Mouse (Mus musculus): ENCODE measurements around the gene Tectb.
A peak's percentile ranks its signal among the peaks of the same experiment; 100 is the strongest.
"Not testable (repeated sequence)": the region's sequence is repeated elsewhere in the genome, so short reads cannot be mapped to it uniquely, and the experiment has no call there.

The Tectb gene

GRCm38 (mm10) chr19:55166741-55167140, 13.8 kb upstream of the Tectb start:
- DNase-seq: no peak

GRCm38 (mm10) chr19:55167741-55168140, 12.8 kb upstream of the Tectb start:
- DNase-seq: no peak

GRCm38 (mm10) chr19:55168360-55168759, 12.2 kb upstream of the Tectb start:
- DNase-seq: no peak

- DNase-seq: not testable (repeated sequence)
These were observed 11.2 kb upstream of the Tectb start for GRCm38 (mm10) chr19:55169236-55169729.

GRCm38 (mm10) chr19:55170399-55170798, 10.1 kb upstream of the Tectb start:
- no peak for DNase-seq

GRCm38 (mm10) chr19:55171585-55171984, 8.9 kb upstream of the Tectb start:
- DNase-seq: no peak

GRCm38 (mm10) chr19:55177143-55177542, 3.4 kb upstream of the Tectb start:
- DNase-seq: peak; percentile 7

- DNase-seq: no peak
These were observed 3.9 kb downstream of the Tectb start for GRCm38 (mm10) chr19:55184442-55184841.

- DNase-seq: no peak
These were observed 4.5 kb downstream of the Tectb start for GRCm38 (mm10) chr19:55185074-55185473.

GRCm38 (mm10) chr19:55185651-55186050, 5.1 kb downstream of the Tectb start:
- DNase-seq: peak; percentile 9

- no peak for DNase-seq
These were observed 9.5 kb downstream of the Tectb start for GRCm38 (mm10) chr19:55190065-55190464.

GRCm38 (mm10) chr19:55191596-55191995, 11.1 kb downstream of the Tectb start:
- DNase-seq: no peak

- no peak for DNase-seq
These were observed 11.9 kb downstream of the Tectb start for GRCm38 (mm10) chr19:55192254-55192945.

- DNase-seq: no peak
These were observed 13.3 kb downstream of the Tectb start for GRCm38 (mm10) chr19:55193717-55194394.

- no peak for DNase-seq
These were observed 14.1 kb downstream of the Tectb start for GRCm38 (mm10) chr19:55194520-55195170.

- no peak for DNase-seq
These were observed 15.0 kb downstream of the Tectb start for GRCm38 (mm10) chr19:55195574-55195973.

- DNase-seq: no peak
These were observed 17.8 kb downstream of the Tectb start for GRCm38 (mm10) chr19:55198303-55198702.

GRCm38 (mm10) chr19:55206482-55207138, 26.1 kb downstream of the Tectb start:
- DNase-seq: peak; percentile 30

GRCm38 (mm10) chr19:55207205-55207604, 26.7 kb downstream of the Tectb start:
- no peak for DNase-seq

- DNase-seq: no peak
These were observed 27.4 kb downstream of the Tectb start for GRCm38 (mm10) chr19:55207746-55208538.

GRCm38 (mm10) chr19:55208654-55209053, 28.1 kb downstream of the Tectb start:
- DNase-seq: no peak

- DNase-seq: no peak
These were observed 28.6 kb downstream of the Tectb start for GRCm38 (mm10) chr19:55209084-55209483.
